In the genomic region with DNA sequence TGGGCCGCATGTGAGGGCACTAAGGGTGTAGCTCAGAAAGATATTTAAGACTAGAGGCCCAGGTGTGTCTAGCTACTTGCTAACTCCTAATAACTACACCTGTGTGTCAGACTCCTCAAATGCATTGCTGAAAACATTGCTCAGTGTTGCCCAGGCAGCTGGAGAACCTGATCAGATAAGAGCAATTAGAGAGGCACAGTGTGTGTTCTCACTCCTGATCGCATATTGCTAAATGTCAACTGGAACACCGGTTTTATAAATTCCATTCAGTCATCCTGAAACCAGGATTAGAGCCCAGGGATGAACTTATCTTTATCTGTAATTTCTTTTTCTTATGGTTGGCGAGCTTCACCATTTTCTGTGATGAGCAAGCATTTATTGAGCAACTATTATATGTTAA, we compare ENCODE assay signal across 32 mouse cellular contexts. TPM values are rescaled to one million over a fixed set of nuclear protein-coding genes. Genes with fewer than 3 reads are reported as not detected.
"Had no signal": no experiment of that assay in that cellular context is flagged by ENCODE, and none has a peak within 500 bp of the region (broad histone marks: within the 10 kb centered on the region; RNA-seq: fewer than 3 reads in every experiment).

No protein-coding gene starts in this region.

- H3K9ac ChIP-seq: heart, embryonic 12.5 days; heart, embryonic 13.5 days; heart, embryonic 15.5 days; hindbrain, embryonic 12.5 days; hindbrain, embryonic 13.5 days; hindbrain, embryonic 14.5 days; hindbrain, embryonic 15.5 days; intestine, embryonic 15.5 days; kidney, embryonic 15.5 days had no signal

- H3K9me3 ChIP-seq: heart, embryonic 10.5 days; heart, embryonic 12.5 days; heart, embryonic 13.5 days; heart, embryonic 15.5 days; hindbrain, embryonic 10.5 days; hindbrain, embryonic 12.5 days; hindbrain, embryonic 13.5 days; hindbrain, embryonic 15.5 days; intestine, embryonic 15.5 days; kidney, embryonic 15.5 days had no signal

- DNase-seq: heart, postnatal 10 days; heart, postnatal 14 days; heart, postnatal 36 days; heart, postnatal 4 days; kidney, adult 11 months; kidney, adult 18-20 months; kidney, adult 8-10 months; kidney, postnatal 14 days; kidney, postnatal 36 days; kidney, postnatal 4 days; layer of hippocampus, adult 9-11 months; layer of hippocampus, postnatal 36 days had no signal

- H3K4me2 ChIP-seq: heart, embryonic 11.5 days; heart, embryonic 12.5 days; heart, embryonic 13.5 days; heart, embryonic 15.5 days; hindbrain, embryonic 12.5 days; hindbrain, embryonic 13.5 days; hindbrain, embryonic 14.5 days; hindbrain, embryonic 15.5 days; intestine, embryonic 15.5 days; kidney, embryonic 15.5 days had no signal

- H3K27ac ChIP-seq: heart, embryonic 10.5 days; heart, embryonic 13.5 days; heart, embryonic 15.5 days; hindbrain, embryonic 10.5 days; hindbrain, embryonic 12.5 days; hindbrain, embryonic 13.5 days; hindbrain, embryonic 14.5 days; hindbrain, embryonic 15.5 days; hindbrain, postnatal 0 days; intestine, embryonic 15.5 days; kidney, embryonic 15.5 days; kidney, postnatal 0 days; layer of hippocampus, adult 2 months had no signal

- H3K4me3 ChIP-seq: heart, embryonic 10.5 days; heart, embryonic 12.5 days; heart, embryonic 13.5 days; heart, embryonic 15.5 days; hindbrain, embryonic 10.5 days; hindbrain, embryonic 12.5 days; hindbrain, embryonic 13.5 days; hindbrain, embryonic 15.5 days; intestine, embryonic 15.5 days; kidney, embryonic 15.5 days; layer of hippocampus, adult 2 months had no signal

- ATAC-seq: hindbrain, embryonic 16.5 days; hindbrain, postnatal 0 days; inflammation-experienced regulatory T-cells, adult 6 months; intestine, embryonic 15.5 days; intestine, embryonic 16.5 days; intestine, postnatal 0 days had no signal

- H3K4me1 ChIP-seq: heart, embryonic 12.5 days; heart, embryonic 13.5 days; heart, embryonic 15.5 days; hindbrain, embryonic 15.5 days; intestine, embryonic 15.5 days had no signal

- H3K36me3 ChIP-seq: heart, embryonic 10.5 days; heart, embryonic 12.5 days; heart, embryonic 13.5 days; heart, embryonic 15.5 days; hindbrain, embryonic 10.5 days; hindbrain, embryonic 12.5 days; hindbrain, embryonic 13.5 days; hindbrain, embryonic 15.5 days; intestine, embryonic 15.5 days; kidney, embryonic 15.5 days had no signal

- H3K27me3 ChIP-seq: heart, embryonic 12.5 days; heart, embryonic 13.5 days; heart, embryonic 15.5 days; hindbrain, embryonic 12.5 days; hindbrain, embryonic 13.5 days; hindbrain, embryonic 15.5 days; intestine, embryonic 15.5 days; kidney, embryonic 15.5 days had no signal

RNA-seq across cellular contexts. Expression of a gene that starts 13.7 kb away (rescaled TPM):
- total RNA-seq: heart, postnatal 14 days; heart, postnatal 25 days; heart, postnatal 36 days had no signal
